Mouse (Mus musculus): ENCODE results near the gene Smim22.
A peak's percentile ranks its signal among the peaks of the same experiment; 100 is the strongest.

Smim22 gene

GRCm38 (mm10) chr16:5008076-5008475 lies 988 bp downstream of the Smim22 start:
- no peak for DNase-seq (ENCODE audit: low read depth, low spot score)

- DNase-seq (ENCODE audit: low read depth, low spot score) = peak; percentile 25
Measured at GRCm38 (mm10) chr16:5010371-5010935, 3.4 kb downstream of the Smim22 start.

- no peak for DNase-seq (ENCODE audit: low read depth, low spot score)
Measured at GRCm38 (mm10) chr16:5011285-5011684, 4.2 kb downstream of the Smim22 start.

- DNase-seq (ENCODE audit: low read depth, low spot score) = no peak
Measured at GRCm38 (mm10) chr16:5012036-5013005, 5.2 kb downstream of the Smim22 start.

- peak; percentile 99 for DNase-seq (ENCODE audit: low read depth, low spot score)
Measured at GRCm38 (mm10) chr16:5013054-5013838, 6.2 kb downstream of the Smim22 start, which contains the start of gene Rogdi. Gene Rogdi, minus strand, starts transcription at chr16:5013553.

- no peak for DNase-seq (ENCODE audit: low read depth, low spot score)
Measured at GRCm38 (mm10) chr16:5014578-5014977, 7.5 kb downstream of the Smim22 start.

- DNase-seq (ENCODE audit: low read depth, low spot score) = no peak
Measured at GRCm38 (mm10) chr16:5024021-5024420, 16.9 kb downstream of the Smim22 start.

- no peak for DNase-seq (ENCODE audit: low read depth, low spot score)
Measured at GRCm38 (mm10) chr16:5029847-5030246, 22.8 kb downstream of the Smim22 start.

- DNase-seq (ENCODE audit: low read depth, low spot score) = no peak
Measured at GRCm38 (mm10) chr16:5035591-5035990, 28.5 kb downstream of the Smim22 start.

GRCm38 (mm10) chr16:5036649-5037234 lies 29.7 kb downstream of the Smim22 start:
- DNase-seq (ENCODE audit: low read depth, low spot score) = no peak

GRCm38 (mm10) chr16:5045322-5045721 lies 38.2 kb downstream of the Smim22 start:
- DNase-seq (ENCODE audit: low read depth, low spot score) = no peak

- no peak for DNase-seq (ENCODE audit: low read depth, low spot score)
Measured at GRCm38 (mm10) chr16:5049182-5049773, 42.2 kb downstream of the Smim22 start.

- peak; percentile 96 for DNase-seq (ENCODE audit: low read depth, low spot score)
Measured at GRCm38 (mm10) chr16:5049774-5050234, 42.7 kb downstream of the Smim22 start, which contains the start of the genes Glyr1 and Ubn1. Gene Glyr1, minus strand, starts transcription at chr16:5049863. Gene Ubn1, plus strand, starts transcription at chr16:5050057.

- DNase-seq (ENCODE audit: low read depth, low spot score) = peak; percentile 25
Measured at GRCm38 (mm10) chr16:5050251-5051110, 43.4 kb downstream of the Smim22 start.

Data from retina, adult 2 months (tissue).